Mouse (Mus musculus) mammary gland, adult 2 months (tissue): Measurements from ENCODE around the gene Gm49358. TPM values are rescaled to one million over a fixed set of nuclear protein-coding genes. Genes with fewer than 3 reads are reported as not detected.

Source experiments
- polyA plus RNA-seq: library from polyadenylated mRNA; depleted of rRNA; stranded (reverse); fragments of >200 nt; gene quantifications from 2 replicates; pipeline ENCODE4 v1.2.3, GENCODE M21; 2012; ENCODE audit warnings: low replicate concordance; rRNA removed

Gene Gm49358
- polyA plus RNA-seq: not detected in 2 replicates

DNA sequence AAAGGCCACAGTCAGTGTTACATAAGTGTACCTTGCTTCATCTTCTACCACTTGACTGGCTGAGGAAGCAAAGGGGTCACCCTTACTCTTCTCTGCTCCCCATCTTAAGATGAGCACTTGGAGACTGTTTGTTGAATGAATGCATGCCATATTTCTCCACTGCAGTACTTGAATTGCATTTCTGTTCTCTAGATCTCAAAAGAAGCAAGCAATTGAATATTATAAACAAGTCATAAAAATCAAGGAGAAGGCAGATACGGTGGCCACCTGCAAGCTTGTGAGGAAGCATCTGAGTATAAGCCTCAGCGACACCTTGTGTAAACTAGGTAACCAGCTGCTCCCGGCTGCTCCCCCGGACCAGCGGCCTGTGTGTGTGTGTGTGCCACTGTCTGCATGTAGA lies at the start of gene Gm49358:
Gm49358 (plus strand) TSS at position 301 of the 400 bp plus-strand sequence.

DNA sequence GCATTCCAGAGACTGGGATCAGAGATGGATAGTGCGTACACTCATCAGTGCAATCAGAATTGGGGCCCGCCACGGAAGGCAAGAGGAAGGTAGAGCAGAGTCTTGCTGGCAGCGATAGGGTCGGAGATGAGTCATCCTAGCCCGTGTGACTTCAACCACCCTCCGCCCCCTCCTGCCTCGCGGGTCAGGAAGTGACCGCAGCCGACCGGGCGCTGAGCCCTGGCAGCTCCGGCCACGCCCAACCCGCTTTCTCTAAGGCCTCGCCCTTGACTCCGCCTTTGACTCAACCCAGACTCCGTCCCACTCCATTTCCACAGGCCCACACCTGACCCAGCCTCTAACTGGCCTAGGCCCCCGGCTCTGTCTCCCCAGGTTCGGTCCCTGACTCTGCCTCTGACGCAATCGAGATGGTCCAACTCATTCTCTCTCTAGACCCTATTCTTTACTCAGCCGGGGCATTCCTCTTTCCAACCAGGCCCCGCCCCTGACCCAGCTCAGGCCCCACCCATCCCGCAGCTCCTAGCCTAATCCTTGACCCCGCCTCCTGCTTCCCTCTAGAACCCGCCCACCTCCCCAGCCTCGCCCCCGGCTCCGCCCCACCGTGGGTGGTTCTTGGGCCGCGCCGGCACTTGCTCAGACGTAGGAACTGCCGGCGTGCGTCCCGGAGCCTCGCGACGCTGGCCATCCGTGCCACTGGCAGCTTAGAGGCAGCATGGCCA lies 14.8 kb downstream of the Gm49358 start, which contains the start of gene Nt5dc3:
Nt5dc3 (plus strand) TSS at position 608 of the 719 bp plus-strand sequence.

Other genes starting within 250 kb of the Gm49358 start
- 19.7 and 43.5 TPM in 2 replicates for gene Hsp90b1, start 58.5 kb upstream of the Gm49358 start, polyA plus RNA-seq
- 0.33 and 0.85 TPM in 2 replicates for gene Ttc41, start 58.2 kb upstream of the Gm49358 start, polyA plus RNA-seq
- gene Nt5dc3, start 15.0 kb downstream of the Gm49358 start, polyA plus RNA-seq: 6.1 and 11.8 TPM in 2 replicates
- gene Stab2, start 244.1 kb downstream of the Gm49358 start, polyA plus RNA-seq: 8.3 and 12.6 TPM in 2 replicates